Mouse (Mus musculus) colon, adult 2 months (tissue): Measurements from ENCODE around the gene Tada1. TPM values are rescaled to one million over a fixed set of nuclear protein-coding genes. Genes with fewer than 3 reads are reported as not detected.

Experiments used
- polyA plus RNA-seq: library from polyadenylated mRNA; depleted of rRNA; stranded (reverse); fragments of >200 nt; gene quantifications from 2 replicates; pipeline ENCODE4 v1.2.3, GENCODE M21; 2012; rRNA removed

Gene Tada1
- polyA plus RNA-seq: 10.4 and 11.3 TPM in 2 replicates

GRCm38 (mm10) chr1:166379013-166379629 is at the start of gene Tada1:
Tada1 (plus strand) TSS chr1:166379097.

GRCm38 (mm10) chr1:166409701-166410220 is 30.9 kb downstream of the Tada1 start, which contains the start of gene Pogk:
Pogk (minus strand) TSS chr1:166409863.

Other genes starting within 250 kb of the Tada1 start
- gene Gpa33, start 248.9 kb upstream of the Tada1 start, polyA plus RNA-seq: 726 and 814 TPM in 2 replicates
- not detected in 2 replicates for gene Mael, start 140.3 kb upstream of the Tada1 start, polyA plus RNA-seq
- gene Ildr2, start 125.0 kb upstream of the Tada1 start, polyA plus RNA-seq: 0.90 and 0.93 TPM in 2 replicates
- 3.2 and 3.5 TPM in 2 replicates for gene Pogk, start 30.8 kb downstream of the Tada1 start, polyA plus RNA-seq
- gene Gm4846, start 118.5 kb downstream of the Tada1 start, polyA plus RNA-seq: not detected in 2 replicates